Mouse (Mus musculus): ENCODE data around the gene Slc25a33.
"Not testable (repeated sequence)": the region's sequence is repeated elsewhere in the genome, so short reads cannot be mapped to it uniquely, and the experiment has no call there.

Slc25a33 gene

GRCm38 (mm10) chr4:149752124-149752799, 21.8 kb downstream of the Slc25a33 start:
- peak; percentile 81 to 86 for DNase-seq

DNA sequence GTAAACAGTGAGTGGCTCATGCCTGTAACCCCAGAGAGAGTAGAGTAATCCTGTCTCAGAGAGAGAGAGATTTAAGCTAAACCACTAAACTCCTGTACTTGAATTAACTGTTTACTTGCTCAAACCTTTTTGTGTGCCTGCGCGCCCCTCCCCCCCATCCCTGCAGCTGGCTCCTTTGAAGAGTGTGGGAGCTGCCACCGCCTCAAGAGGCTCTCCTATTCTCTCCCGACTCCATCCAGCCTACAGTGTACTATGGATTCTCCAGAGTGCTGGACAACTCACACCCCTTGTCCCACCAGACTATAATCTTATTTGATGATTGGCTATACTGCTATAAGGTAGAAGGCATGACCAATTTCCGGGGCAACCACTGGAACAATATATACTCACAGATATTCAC, 23.4 kb downstream of the Slc25a33 start:
- DNase-seq: no peak

DNA sequence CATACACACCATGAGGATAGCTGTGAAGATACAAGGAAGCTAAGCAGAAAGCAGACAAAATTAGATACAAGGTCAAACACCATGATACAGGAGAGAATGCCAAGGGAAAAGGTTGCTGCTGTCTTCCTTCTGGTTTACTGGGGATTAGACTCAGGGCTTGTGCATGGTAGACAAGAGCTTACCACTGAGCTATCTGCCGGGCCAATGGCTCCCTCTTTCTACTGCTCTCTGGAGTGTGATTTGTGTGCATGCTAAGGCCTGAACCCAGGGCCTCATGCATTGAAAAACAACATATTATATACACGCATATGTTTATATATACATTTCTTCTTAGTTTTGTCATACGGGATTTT, 24.4 kb downstream of the Slc25a33 start:
- not testable (repeated sequence) for DNase-seq

DNA sequence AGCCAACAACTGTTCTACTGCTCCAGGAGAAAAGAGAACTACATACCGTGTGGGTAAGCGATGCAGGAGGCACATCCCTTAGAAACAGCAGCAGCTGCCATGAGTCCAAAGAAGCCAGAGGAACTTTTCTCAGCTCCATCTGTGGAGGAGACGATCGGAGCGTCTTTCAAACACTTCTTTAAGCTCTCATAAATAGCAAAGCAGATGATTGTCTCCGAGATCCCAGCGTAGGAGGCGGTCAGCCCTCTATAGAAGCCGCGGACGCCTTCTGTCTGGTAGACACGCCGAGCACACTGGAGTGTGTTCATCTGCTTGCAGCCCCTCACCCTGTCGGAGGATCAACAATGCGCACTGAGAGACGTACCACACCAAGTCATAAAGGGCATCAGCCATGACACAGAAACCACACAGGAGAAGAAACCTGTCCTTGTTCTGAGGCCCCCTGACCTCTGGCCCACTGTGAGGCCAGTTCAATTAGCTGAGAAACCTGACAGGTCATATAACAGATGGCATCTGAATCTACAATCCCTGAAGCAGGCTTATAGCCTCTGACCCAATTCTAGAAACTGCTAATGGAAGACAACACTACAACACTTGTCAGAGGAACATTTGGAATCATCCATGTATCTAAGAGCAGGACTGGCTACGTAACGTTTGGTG, 24.9 kb downstream of the Slc25a33 start:
- DNase-seq: no peak

DNA sequence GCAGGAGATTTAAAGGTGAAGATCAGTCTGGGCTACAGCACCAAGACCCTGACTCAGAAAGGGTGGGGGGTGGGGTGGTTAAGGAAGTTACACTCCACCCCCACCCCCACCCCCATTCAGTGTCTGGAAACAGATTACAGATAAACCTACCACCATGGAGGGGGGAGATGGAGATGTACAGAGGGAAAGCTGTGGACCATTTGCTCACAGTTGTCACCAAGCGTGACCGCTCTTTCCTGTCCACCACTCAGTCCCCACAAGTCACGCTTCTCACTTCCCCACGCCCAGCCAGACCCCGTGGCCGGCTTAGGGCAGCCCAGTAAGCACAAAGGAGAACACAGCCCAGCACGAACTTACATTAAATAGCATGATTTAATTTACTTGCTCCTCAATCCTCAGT, 30.0 kb downstream of the Slc25a33 start:
- DNase-seq: no peak

GRCm38 (mm10) chr4:149742011-149742530, 32.0 kb downstream of the Slc25a33 start:
- no peak for DNase-seq

- no peak for DNase-seq
These were observed 33.8 kb downstream of the Slc25a33 start for GRCm38 (mm10) chr4:149740301-149740700.

GRCm38 (mm10) chr4:149739478-149739877, 34.6 kb downstream of the Slc25a33 start:
- DNase-seq: no peak

DNA sequence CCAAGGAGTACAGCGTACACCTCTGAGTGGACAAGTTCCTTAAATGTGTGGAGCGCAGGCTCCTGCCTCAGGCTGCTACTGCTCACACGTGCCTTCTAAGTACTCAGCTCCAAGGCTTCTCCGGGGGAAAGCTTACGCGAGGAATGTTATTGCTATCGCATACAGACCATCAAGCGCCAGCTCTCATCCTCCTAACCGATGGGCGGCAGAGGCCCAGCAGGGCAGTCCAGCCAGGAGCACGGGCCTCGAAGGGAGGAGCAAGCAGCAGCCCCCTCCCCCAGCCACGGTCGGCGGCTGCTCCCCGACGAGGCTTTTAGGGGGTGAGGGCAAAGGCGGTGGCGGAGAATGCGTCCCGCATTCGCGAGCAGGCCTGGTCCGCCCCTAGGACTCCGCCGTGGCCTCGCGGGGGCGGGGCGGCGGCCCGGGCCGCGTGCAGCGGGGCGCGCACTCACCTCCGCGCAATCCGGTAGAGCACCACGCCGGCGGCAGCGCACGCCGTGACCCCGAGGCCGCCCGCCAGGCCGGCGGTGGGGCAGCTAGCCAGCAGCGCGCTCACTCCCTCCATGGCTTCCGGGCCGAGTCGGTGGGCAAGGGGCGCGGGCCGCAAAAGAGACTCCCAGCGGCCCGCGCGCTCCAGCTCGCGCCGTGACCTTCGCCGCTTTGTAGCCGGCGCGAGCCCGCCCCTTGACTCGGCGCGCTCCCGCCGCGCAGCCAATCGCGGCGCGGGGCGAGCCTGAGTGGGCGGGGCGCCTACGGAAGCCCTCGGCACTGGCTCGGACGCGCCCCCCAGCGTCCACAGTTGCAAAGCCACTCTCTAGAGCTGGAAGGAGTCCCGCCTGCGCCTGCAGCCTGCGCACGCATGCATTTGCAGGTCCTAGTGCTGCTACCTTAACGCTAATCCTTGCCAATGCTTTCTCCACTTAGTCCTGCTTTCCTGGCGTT, 36.4 kb downstream of the Slc25a33 start, which contains the start of gene Tmem201:
Tmem201 (minus strand) TSS at position 662 of the 942 bp plus-strand sequence.
- peak; percentile 99 for DNase-seq

DNA sequence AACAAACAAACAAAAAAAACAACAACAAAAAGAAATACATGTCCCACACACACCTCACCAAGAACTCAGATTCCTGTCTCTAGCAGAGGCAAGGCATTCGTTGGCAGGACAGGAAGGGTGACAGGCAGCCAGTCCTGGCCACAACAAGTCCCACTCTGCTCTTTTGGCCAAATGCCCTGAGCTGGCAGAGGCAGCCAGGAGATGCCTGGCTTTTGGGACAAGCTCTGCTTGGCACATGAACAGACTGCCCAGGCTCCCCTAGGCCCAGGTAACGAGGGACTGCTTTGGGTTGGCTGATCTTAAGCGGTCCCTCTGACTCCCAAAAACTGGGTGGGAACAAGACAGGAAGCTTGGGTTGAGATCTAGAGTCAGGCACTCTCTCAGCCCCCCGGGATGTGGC, 37.5 kb downstream of the Slc25a33 start:
- DNase-seq: peak; percentile 92 to 95

- peak in 1 of 2 experiments; percentile 59 for DNase-seq
These were observed 38.3 kb downstream of the Slc25a33 start for GRCm38 (mm10) chr4:149735624-149736250.

GRCm38 (mm10) chr4:149734730-149735475, 39.2 kb downstream of the Slc25a33 start:
- peak; percentile 66 to 74 for DNase-seq

DNA sequence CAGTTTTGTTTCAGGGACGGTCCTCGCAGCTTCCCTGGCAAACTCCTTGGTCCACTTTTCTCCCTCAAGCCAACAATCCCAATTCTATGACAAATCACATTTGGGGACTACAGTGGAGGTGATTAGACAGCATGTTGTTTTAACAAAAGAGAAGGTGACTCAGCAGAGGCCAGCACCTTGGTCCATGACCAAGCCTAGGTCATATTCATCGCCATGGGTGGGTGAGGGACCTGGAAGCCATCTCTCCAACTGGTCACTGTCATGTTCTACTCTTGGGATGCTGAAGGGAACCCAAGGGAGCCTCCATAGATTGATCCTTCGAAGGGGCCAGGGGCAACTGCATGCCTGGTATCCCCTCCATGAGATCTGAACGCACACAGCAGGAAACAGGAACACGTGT, 39.8 kb downstream of the Slc25a33 start:
- DNase-seq: no peak

GRCm38 (mm10) chr4:149733748-149734147, 40.3 kb downstream of the Slc25a33 start:
- DNase-seq: peak; percentile 56 to 62

- no peak for DNase-seq
These were observed 41.3 kb downstream of the Slc25a33 start for GRCm38 (mm10) chr4:149732800-149733199.

GRCm38 (mm10) chr4:149732313-149732712, 41.8 kb downstream of the Slc25a33 start:
- DNase-seq: no peak

DNA sequence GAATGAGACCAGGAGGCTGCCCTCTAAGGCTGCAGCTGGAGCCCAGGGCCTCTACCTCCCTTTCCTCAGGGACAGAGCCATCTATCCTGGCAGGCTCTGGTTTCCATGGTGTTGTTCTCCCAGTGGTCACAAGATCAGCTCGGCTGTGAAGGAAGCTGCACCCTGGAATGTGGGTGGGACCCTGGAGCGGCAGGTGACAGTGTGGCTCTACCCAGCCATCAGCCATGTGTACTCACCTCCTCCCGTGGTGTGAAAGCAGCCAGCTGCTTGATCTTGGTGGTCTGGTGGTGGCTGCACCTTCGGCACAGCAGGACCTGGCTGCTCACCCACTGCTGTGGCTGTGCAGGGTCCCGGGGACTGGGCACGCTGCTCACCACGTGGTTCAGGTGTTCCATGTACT, 43.2 kb downstream of the Slc25a33 start:
- DNase-seq: no peak

DNA sequence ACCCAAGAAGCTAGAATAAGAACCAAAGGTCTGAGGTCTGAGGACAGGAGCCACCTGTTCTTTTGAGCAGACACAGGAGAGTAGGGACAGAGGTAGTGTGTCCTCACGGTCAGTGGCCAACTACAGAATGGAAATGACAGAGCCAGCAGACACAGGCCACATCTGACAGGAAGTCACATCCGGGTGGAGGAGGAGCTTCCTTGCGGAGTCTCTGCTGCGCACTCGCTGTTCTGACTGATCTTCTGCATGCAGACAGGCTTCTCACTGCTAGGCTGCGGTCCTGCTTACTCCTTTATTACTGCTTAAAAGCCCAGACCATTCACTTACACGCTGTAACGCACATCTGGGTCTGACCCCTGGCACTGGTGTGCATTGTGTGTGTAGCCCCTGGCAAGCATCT, 45.3 kb downstream of the Slc25a33 start:
- no peak for DNase-seq

DNA sequence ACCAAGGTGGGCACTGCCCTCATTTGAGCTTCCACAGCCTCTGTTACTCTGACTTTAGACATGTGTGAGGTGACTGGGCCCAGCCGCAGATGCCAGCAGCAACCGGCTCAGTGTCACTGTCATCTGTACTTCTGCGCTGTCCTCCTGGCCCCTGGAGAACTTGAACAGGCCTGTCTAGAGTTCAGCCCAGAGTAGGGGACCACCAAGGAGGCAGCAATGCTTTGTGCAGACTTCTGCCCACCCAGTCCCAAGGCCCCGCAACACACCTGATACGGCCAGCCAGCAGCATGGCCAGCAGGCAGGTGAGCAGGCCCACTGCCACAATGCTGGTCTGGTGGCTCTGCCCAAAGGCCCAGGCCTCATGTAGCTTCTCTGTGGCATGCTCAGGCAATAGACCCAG, 46.4 kb downstream of the Slc25a33 start:
- no peak for DNase-seq

DNA sequence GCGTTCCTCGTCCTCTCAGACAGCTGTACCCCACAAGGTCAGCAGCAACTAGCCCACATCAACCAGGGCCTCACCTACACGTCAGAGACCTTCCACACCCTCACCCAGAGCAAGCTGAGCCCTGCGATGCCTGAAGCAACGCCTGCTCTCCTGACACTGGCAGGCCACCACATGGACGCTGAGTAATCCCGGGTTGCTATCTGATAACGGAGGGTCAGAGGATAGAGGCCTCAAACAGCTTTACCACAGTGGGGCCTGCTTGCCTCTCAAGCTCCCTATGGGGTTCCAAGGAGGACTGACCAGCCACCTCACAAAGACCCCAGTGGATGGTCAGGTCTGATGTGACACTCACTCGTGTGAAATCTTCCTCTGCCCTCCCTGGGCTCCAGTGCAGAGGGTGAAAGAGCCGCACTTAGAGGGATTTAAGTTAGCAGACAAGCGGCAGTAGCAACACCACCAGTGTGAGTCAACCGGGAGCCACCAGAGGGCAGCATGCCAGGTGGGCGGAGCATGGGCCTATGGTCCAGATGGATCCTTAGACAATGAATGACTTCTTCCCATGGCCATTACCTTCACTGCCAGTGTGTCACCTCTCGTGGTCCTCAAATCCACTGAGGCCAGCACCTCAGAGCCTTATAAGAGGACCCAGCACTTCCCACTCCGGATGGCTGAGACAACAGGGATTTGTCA, 48.3 kb downstream of the Slc25a33 start:
- peak; percentile 97 to 98 for DNase-seq

- no peak for DNase-seq
These were observed 49.1 kb downstream of the Slc25a33 start for GRCm38 (mm10) chr4:149724916-149725470.

Data from cerebellum, postnatal 10 days (tissue).